Mouse (Mus musculus) T-helper 1 cell (primary cell): ENCODE measurements around the gene Alppl2.

ENCODE experiments used
- in situ Hi-C: fragments of 300-600 bp; cut with MboI, MseI; formaldehyde crosslinking; loops from one replicate; pipeline ENCODE4 v1.15.1; 2025; ENCODE audit warnings: high pct_unique_total_duplicates

Alppl2 gene

DNA sequence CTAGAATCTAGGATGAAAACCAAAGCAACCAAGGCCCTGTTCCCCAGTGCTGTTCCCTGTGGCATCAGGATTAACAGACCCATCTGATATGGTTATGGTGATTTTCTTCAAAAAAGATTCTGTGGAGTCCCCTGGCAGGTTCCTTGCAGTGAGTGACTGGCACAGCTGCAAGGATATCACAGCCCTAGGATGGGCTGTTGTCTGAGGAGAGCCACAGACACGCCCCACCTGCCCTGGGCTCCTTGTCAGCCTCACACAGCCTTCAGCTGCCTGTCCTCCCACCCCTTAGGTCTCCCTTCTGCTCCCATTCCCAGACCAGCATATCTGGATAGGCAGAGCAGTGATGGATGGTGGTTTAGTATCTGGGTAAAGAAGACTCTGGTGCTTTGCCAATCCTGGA lies 39.0 kb downstream of the Alppl2 start:
- in situ Hi-C loops, result no loop called here

DNA sequence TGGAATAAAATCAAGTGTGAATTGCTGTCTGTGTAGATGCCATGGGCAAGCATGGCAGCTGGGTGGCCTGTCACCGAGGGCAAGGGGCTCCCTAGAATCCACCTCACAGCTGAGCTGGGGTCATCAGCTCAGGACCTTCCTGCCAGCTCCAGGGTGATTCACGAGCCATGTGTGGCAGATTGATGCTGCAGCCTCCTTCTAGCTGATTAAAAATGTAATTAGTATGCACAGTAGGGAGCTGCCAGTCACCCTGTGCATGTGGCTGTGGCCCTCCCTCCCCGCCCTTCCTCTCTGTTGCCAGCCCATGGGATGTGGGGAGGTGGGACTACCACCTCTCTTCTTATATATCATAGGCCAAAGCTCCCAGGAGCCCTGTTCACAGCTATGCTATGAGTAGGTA lies 39.7 kb downstream of the Alppl2 start:
- in situ Hi-C loops, result no loop called here

DNA sequence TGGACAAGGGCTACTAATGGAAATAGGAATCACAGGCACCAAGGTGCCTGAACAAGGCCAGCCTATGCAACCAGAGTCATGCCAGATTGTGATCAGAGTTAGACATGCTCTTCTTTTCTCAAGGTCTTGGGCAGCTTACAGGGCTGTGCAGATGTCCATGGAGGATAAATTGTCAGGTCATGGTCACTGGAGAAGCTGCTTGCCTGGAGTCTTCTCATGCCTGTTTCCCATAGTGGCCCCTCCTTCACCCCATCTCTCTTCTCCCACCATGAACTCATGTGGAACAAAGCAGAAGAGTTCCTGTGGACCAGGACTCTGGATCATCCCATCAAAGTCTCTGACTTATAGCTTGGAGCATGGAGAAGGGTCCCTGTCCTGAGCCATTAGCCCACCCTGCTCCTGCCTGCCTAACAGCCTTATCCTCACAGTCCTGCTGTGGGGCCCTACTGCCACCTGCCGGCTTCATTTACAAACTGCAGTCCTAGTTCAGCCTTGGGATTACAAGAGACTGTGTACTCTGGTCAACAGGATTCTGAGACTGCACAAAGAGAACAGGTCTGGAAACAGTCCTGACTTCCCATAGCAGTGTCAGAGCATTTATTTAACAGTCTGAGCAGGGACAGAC lies 47.8 kb downstream of the Alppl2 start:
- in situ Hi-C loops, result loop anchor here (5.0 kb wide), 2 partner anchors 395 to 595 kb away; no protein-coding TSS in a partner anchor

DNA sequence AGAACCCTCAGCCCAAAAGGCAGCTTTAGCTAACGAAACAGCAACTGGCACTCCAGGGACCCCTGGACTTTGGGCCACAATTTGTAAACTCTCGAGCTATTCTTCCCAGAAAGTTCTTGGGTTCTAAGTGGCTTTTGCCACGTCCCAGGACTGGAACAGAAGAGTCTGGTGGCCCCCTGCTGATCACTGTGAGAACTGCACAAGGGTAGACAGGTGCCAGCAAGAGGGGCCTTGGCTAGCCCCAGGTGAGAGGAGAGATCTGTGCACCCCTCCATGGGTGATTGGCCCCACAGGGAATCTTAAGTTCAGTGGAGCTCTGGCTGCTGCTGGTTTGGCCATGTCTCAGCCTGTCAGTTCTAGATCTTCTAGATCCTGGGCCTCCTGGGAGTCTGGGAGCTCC lies 48.6 kb downstream of the Alppl2 start:
- in situ Hi-C loops, result loop anchor here (5.0 kb wide), 2 partner anchors 394 to 594 kb away; no protein-coding TSS in a partner anchor

DNA sequence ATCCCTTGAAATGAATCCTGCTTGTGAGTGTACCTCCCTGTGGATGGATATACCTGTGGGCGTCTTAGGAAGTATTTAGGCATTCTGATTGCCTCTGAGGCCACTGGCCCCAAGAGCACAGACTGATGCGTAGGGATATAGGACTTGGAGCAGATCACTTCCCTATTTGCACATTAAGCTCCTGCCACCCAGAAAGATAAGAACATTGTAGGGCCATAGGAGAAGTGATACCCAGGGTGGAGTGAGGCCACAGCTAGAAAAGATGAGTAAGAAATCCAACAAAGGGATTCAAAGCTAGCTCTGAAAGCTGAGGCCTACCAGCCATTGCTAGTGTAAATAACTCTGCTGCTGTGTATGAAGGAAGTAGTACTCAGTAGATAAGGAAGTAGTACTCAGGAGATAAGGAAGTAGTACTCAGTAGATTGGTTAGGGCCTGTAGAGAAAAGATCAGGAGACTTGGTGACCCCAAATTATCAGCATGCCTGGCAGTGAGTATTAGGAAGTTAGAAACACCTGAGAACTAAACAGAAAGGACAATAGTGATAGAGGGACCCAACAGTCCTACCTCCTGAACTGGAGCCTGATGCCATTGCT lies 51.2 kb downstream of the Alppl2 start:
- in situ Hi-C loops, result no loop called here
